Mouse (Mus musculus) limb, embryonic 12.5 days (tissue): ENCODE data around the gene Olfr10. TPM values are rescaled to one million over a fixed set of nuclear protein-coding genes. Genes with fewer than 3 reads are reported as not detected.
"Not testable (repeated sequence)": the region's sequence is repeated elsewhere in the genome, so short reads cannot be mapped to it uniquely, and the experiment has no call there.

Source experiments
- ATAC-seq: fragments of 200-750 bp; cut with Nextera tagmentation; 2 replicates; pipeline ENCODE4 v1.8.0; 2017; ENCODE audit warnings: low read depth, moderate TSS enrichment; ENCODE audit not compliant: insufficient number of reproducible peaks, insufficient read depth, low FRiP score, low TSS enrichment
- H3K27ac ChIP-seq: fragments of 300-500 bp; sonication (generic); 2 replicates; pipeline ENCODE4 v1.5.1; 2016; ENCODE audit warnings: mild to moderate bottlenecking, moderate library complexity
- H3K27me3 ChIP-seq: fragments of 300-500 bp; sonication (generic); 2 replicates; pipeline ENCODE4 v1.6.1; 2016; ENCODE audit warnings: mild to moderate bottlenecking, moderate library complexity
- H3K36me3 ChIP-seq: fragments of 300-500 bp; sonication (generic); 2 replicates; pipeline ENCODE4 v1.6.1; 2016; ENCODE audit warnings: mild to moderate bottlenecking, moderate library complexity
- H3K4me1 ChIP-seq: fragments of 300-500 bp; sonication (generic); replicated peaks from 2 replicates; pipeline ENCODE4 v1.6.1; 2016
- H3K4me2 ChIP-seq: fragments of 300-500 bp; sonication (generic); 2 replicates; pipeline ENCODE4 v1.6.1; 2016; ENCODE audit warnings: mild to moderate bottlenecking, moderate library complexity
- H3K4me3 ChIP-seq: fragments of 300-500 bp; sonication (generic); replicated peaks from 2 replicates; pipeline ENCODE4 v1.5.1; 2016; ENCODE audit warnings: mild to moderate bottlenecking
- H3K9ac ChIP-seq: fragments of 300-500 bp; sonication (generic); replicated peaks from 2 replicates; pipeline ENCODE4 v1.6.1; 2016; ENCODE audit warnings: mild to moderate bottlenecking, moderate library complexity
- H3K9me3 ChIP-seq: fragments of 300-500 bp; sonication (generic); 2 replicates; pipeline ENCODE4 v1.6.1; 2016; ENCODE audit warnings: mild to moderate bottlenecking, moderate library complexity
- WGBS: fragments of 180-500 bp; shearing (Covaris S2); methylation state at CpG from one replicate; pipeline ENCODE4 v1.1.7; 2016; 5-methylcytosine and 5-hydroxymethylcytosine counted together
- polyA plus RNA-seq: library from polyadenylated mRNA; unstranded; fragments of >200 nt; fragmentation: Nextera tagmentation; extraction: Ambion mirVana; gene quantifications from 2 replicates; pipeline ENCODE4 v1.2.1, GENCODE M21; 2016

Olfr10 gene
- polyA plus RNA-seq, 1 experiment from 2014 or later, result not detected

DNA sequence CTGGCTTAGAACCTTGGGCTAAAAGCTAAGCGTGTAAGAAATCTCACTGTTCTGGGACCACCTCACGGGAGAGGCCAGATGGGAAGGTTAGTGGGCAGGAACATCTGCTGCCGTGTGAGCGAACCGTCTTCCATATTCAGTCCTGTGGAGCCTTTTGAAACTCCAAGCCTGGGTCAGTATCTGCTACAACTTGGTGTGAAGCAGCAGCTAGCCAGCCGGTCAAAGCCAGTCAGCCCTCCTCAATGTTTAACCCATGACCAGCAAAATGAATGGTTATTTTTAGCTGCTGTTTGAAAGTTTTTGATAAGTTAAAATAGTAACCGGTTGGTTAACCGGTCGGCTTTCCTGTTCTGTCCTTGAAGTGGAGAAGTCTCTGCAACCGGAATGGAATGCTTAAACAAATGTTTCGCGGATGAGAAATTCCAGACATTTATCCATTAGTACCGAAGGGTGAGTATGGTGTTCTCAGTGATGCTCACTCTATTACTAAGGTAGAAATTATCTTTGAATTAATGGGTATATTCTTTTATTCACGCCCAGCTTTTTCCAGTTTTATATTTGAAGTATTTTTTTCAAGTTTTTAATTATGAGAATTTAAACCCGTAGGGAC lies 36.5 kb upstream of the Olfr10 start:
- Histone ChIP-seq H3K9me3 (no peaks in the 10 kb centered on the region), H3K36me3 (peaks cover 15% of the 10 kb centered on the region), H3K27me3 (no peaks in the 10 kb centered on the region), H3K4me1 (no peaks in the 10 kb centered on the region), H3K4me3 (no peak overlapping the region), H3K9ac (no peak overlapping the region), H3K27ac (no peak overlapping the region), H3K4me2 (no peak overlapping the region)
- no peak for ATAC-seq
- 88% methylated on average over 15 of the region's 15 CpGs for WGBS

DNA sequence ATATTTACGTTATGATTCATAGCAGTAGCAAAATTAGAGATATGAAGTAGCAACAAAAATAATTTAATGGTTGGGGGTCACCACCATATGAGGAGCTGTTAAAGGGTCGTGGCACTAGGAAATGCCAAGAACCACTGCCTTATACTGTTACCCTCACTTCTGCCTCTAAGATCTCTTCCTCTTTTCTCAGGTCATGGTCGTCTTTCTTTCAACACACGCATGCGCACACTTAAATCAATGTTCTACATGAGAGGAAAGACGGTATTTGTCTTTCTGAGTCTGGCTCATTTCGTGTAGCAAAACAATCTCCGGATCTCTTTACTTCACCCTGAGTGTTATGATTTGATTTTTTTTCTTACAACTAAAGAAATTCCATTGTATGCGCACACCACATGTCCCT lies 34.8 kb upstream of the Olfr10 start:
- H3K4me1 ChIP-seq, result no peaks in the 10 kb centered on the region
- no peak overlapping the region for H3K27ac ChIP-seq
- no peak overlapping the region for H3K4me3 ChIP-seq
- no peak overlapping the region for H3K4me2 ChIP-seq
- 0 out of 2 replicates have a peak, but pooled peaks cover 6% of the 10 kb centered on the region for H3K36me3 ChIP-seq
- H3K9ac ChIP-seq, result no peak overlapping the region
- H3K27me3 ChIP-seq, result no peaks in the 10 kb centered on the region
- ATAC-seq, result no peak
- 94% methylated on average over 9 of the region's 9 CpGs for WGBS
- H3K9me3 ChIP-seq, result no peaks in the 10 kb centered on the region

DNA sequence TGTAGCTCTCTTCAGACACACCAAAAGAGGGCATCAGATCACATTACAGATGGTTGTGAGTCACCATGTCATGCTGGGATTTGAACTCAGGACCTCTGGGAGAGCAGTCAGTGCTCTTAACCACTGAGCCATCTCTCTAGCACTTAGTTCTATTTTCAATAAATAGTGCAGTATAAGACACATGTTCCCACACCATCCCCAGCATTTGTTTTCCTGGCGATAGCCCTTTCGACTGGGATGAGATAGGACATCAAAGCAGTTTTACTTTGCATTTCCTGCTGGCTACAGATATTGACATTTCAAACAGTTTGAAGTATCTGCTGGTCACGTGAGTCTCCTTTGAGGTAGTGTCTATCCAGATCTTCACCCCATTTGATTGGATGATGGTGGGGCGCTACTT lies 34.2 kb upstream of the Olfr10 start:
- no peak overlapping the region for H3K9ac ChIP-seq
- H3K4me2 ChIP-seq, result no peak overlapping the region
- no peaks in the 10 kb centered on the region for H3K9me3 ChIP-seq
- 0 out of 2 replicates have a peak, but pooled peaks cover 6% of the 10 kb centered on the region for H3K36me3 ChIP-seq
- H3K4me1 ChIP-seq, result no peaks in the 10 kb centered on the region
- H3K27me3 ChIP-seq, result no peaks in the 10 kb centered on the region
- H3K27ac ChIP-seq, result no peak overlapping the region
- no peak for ATAC-seq
- 89% methylated on average over 4 of the region's 4 CpGs for WGBS
- no peak overlapping the region for H3K4me3 ChIP-seq

DNA sequence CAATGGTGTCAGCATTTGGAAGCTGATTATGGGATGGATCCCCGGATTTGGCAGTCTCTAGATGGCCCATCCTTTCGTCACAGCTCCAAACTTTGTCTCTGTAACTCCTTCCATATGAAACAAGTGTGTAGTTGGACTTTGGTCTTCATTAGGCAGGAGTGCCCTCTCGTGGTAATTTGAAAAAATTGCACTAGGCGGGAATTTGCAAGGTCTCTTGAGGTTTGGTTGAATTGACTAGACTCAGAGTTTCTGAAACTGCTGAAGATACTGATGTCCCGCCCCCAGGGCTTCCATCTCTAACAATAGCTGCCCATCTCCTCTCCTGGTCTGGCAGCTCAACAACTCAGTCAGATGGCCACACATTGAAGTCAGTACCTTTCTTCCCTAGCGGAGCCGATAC lies 33.2 kb upstream of the Olfr10 start:
- Histone ChIP-seq H3K4me3 (no peak overlapping the region), H3K9ac (no peak overlapping the region), H3K4me2 (no peak overlapping the region), H3K36me3 (no peaks in the 10 kb centered on the region), H3K27ac (no peak overlapping the region), H3K27me3 (no peaks in the 10 kb centered on the region), H3K9me3 (no peaks in the 10 kb centered on the region), H3K4me1 (no peaks in the 10 kb centered on the region)
- ATAC-seq, result no peak
- WGBS, result 32% methylated on average over 7 of the region's 7 CpGs

DNA sequence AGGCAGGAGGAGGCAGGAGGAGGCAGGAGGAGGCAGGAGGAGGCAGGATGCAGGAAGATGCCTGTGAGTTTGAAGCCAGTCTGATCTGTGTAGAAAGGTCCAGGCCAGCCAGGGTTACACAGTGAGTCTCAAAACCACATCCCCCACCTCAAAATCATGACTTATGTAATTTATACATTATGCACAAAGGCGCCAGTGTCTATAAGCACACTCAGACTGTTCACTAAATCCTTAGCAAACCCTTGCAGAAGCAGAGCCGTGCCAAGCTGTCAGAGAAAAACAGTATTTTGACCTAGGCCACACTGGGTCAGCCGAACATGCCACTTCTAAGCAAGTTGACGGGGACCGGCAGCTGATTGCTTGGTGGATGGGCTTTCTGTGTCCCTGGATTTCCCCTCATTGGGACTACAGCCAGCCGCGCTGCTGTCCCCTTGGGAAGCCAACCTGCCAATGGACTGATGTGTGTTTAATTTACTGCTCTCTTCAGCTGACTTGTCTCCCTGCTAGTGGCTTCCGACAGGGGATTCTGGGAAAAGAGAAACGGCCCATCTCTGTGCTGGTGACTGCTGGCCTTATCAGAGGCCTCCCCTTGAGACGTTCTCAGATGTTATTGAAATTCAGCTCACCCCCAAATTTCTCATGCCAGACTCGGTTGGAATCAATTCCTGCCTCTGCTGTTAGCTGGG lies 30.6 kb upstream of the Olfr10 start:
- Histone ChIP-seq H3K36me3 (no peaks in the 10 kb centered on the region), H3K27ac (no peak overlapping the region), H3K27me3 (no peaks in the 10 kb centered on the region), H3K9me3 (no peaks in the 10 kb centered on the region), H3K9ac (no peak overlapping the region), H3K4me1 (no peaks in the 10 kb centered on the region), H3K4me2 (no peak overlapping the region), H3K4me3 (no peak overlapping the region)
- ATAC-seq, result no peak
- WGBS, result 75% methylated on average over 11 of the region's 11 CpGs

DNA sequence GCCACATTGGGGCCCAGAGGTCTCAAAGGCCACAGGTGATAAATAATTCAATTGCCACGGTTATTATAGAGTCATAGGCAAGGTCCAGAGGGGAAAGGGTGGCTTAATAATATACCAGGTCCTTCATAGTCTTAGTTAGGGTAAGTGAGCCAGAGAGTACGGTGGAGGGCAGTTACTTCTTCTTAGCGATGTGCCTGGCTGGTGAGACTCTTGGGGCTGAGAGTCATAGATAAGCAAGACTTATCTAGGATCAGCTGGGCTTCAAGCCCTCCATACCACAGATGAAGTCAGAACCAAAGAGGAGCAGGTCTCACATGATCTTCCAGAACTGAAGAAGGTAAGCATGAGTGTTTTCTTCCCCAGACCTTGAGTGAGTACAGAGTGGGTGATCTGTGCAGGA lies 26.3 kb upstream of the Olfr10 start, which contains the start of gene Olfr1393:
Olfr1393 (plus strand) TSS at position 83 of the 400 bp plus-strand sequence.
- WGBS, result 86% methylated on average over 3 of the region's 3 CpGs
- H3K9me3 ChIP-seq, result no peaks in the 10 kb centered on the region
- H3K27ac ChIP-seq, result no peak within 1 kb of the TSS
- H3K27me3 ChIP-seq, result no peaks in the 10 kb centered on the region
- H3K4me1 ChIP-seq, result no peaks in the 10 kb centered on the region
- H3K4me2 ChIP-seq, result no peak within 1 kb of the TSS
- ATAC-seq, result no peak
- H3K36me3 ChIP-seq, result no peaks in the 10 kb centered on the region
- no peak within 1 kb of the TSS for H3K9ac ChIP-seq
- H3K4me3 ChIP-seq, result no peak within 1 kb of the TSS

DNA sequence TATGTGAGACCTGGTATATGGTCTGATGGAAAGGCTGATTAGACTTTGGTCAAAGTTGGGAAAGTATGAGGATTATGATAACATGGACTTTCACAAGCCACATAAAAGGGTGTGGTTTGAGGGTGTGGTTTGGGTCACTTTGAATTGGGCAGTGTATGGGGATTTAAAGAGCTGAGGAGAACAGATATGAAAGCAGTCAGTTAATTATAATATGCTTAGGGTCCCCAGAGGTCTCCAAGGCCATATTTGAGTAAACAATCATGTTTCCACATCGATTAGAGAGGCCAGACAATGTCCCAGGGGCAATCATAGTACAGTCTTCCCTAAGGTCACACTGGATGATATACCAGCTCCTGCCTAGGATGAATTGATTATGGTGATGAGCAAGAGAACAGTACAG lies 19.6 kb upstream of the Olfr10 start, which contains the start of gene Olfr1392:
Olfr1392 (plus strand) TSS at position 301 of the 400 bp plus-strand sequence.
- H3K9ac ChIP-seq, H3K27me3 ChIP-seq, H3K36me3 ChIP-seq, H3K4me2 ChIP-seq, H3K4me3 ChIP-seq, ATAC-seq, H3K4me1 ChIP-seq, H3K27ac ChIP-seq, H3K9me3 ChIP-seq: not testable (repeated sequence)
- WGBS, result 68% methylated on average over 1 of the region's 1 CpGs

DNA sequence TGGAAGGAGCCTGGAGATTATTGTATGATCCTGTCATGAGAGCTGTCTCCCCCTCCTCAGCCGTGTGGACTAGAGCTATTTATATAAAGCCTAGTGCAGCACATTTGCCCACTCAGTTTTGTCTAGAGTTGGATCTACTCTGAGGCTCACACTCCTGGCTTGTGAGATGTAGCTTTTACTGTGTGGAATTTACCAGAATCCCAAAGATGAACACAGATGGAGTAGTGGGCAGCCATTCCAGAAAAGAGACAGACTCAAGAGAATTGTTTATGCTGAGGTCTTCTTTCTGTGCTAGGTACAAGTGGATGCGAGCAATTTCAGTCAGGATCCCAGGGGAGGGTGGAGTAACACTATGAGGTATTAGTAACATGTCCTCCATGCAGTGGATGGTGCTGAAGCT lies 17.3 kb upstream of the Olfr10 start:
- H3K9ac ChIP-seq, result no peak overlapping the region
- 79% methylated on average over 2 of the region's 2 CpGs for WGBS
- no peaks in the 10 kb centered on the region; the same call in 1 of the 2 replicates for H3K9me3 ChIP-seq
- no peak for ATAC-seq
- H3K4me3 ChIP-seq, result no peak overlapping the region
- H3K27ac ChIP-seq, result no peak overlapping the region
- no peaks in the 10 kb centered on the region for H3K27me3 ChIP-seq
- H3K36me3 ChIP-seq, result no peaks in the 10 kb centered on the region
- H3K4me2 ChIP-seq, result no peak overlapping the region
- H3K4me1 ChIP-seq, result no peaks in the 10 kb centered on the region

DNA sequence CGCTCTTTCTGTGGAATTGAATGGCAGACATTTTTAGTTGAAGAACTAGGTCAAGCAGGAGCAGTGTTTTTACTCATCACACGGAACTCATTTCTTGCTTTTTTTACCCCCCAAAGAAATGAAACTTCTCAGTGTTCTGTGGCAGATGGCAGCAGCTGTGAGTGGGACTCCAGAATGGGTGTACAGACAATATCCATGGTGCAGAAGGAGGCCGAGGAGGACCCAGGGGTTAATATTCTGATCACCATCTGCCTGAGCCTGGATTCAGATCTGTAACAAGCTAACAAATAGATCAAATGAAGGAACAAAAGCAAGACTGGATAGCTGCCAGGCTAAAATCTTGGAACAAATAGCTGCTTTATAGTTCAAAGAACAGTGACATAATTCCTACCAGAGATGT lies 11.8 kb upstream of the Olfr10 start:
- H3K4me3 ChIP-seq, result no peak overlapping the region
- no peak for ATAC-seq
- no peaks in the 10 kb centered on the region for H3K4me1 ChIP-seq
- H3K36me3 ChIP-seq, result no peaks in the 10 kb centered on the region
- H3K27me3 ChIP-seq, result no peaks in the 10 kb centered on the region
- no peaks in the 10 kb centered on the region for H3K9me3 ChIP-seq
- 83% methylated on average over 3 of the region's 3 CpGs for WGBS
- H3K27ac ChIP-seq, result no peak overlapping the region
- no peak overlapping the region for H3K9ac ChIP-seq
- H3K4me2 ChIP-seq, result no peak overlapping the region

DNA sequence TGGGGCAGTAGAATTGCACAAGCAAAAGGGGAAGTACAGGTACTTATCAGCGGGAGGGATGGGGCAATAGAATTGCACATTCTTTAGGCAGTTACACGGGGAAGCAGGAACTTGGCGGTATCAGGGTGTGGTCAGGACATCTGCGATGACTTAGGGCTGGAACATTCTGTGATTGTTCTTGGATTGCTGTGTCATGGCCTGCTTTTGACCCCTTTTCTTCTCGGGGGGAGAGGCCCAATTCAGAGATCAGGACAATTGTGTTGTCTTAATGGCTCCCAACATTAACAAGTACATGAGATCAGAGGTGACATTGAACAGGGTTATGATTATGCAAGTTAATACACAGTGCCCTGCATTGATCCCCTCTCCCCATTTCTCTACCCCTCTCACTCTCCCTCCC lies 4.0 kb downstream of the Olfr10 start:
- not testable (repeated sequence) for H3K27me3 ChIP-seq, H3K4me1 ChIP-seq, H3K4me2 ChIP-seq, H3K36me3 ChIP-seq, H3K9me3 ChIP-seq, H3K9ac ChIP-seq, H3K27ac ChIP-seq, ATAC-seq, H3K4me3 ChIP-seq
- 78% methylated on average over 5 of the region's 5 CpGs for WGBS

DNA sequence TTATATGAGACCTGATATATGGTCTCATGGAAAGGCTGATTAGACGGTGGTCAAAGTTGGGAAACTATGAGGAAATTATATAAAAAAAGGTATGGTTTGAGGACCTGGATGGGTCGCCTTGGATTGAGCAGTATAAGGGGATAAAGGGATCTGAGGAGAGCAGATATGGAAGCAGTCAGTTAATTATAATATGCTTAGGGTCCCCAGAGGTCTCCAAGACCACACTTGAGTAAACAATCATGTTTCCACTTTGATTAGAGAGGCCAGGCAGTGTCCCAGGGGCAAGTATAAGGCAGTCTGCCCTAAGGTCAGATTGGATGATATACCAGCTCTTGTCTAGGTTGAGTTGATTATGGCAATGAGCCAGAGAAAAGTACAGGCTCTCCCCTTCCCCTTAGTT lies 17.9 kb downstream of the Olfr10 start, which contains the start of gene Olfr1391:
Olfr1391 (plus strand) TSS at position 301 of the 400 bp plus-strand sequence.
- H3K4me1 ChIP-seq, result no peaks in the 10 kb centered on the region
- H3K9ac ChIP-seq, result no peak within 1 kb of the TSS
- 74% methylated on average over 2 of the region's 2 CpGs for WGBS
- H3K4me3 ChIP-seq, result no peak within 1 kb of the TSS
- no peak within 1 kb of the TSS for H3K27ac ChIP-seq
- H3K9me3 ChIP-seq, result no peaks in the 10 kb centered on the region
- H3K27me3 ChIP-seq, result no peaks in the 10 kb centered on the region
- no peak within 1 kb of the TSS for H3K4me2 ChIP-seq
- ATAC-seq, result no peak
- no peaks in the 10 kb centered on the region for H3K36me3 ChIP-seq

DNA sequence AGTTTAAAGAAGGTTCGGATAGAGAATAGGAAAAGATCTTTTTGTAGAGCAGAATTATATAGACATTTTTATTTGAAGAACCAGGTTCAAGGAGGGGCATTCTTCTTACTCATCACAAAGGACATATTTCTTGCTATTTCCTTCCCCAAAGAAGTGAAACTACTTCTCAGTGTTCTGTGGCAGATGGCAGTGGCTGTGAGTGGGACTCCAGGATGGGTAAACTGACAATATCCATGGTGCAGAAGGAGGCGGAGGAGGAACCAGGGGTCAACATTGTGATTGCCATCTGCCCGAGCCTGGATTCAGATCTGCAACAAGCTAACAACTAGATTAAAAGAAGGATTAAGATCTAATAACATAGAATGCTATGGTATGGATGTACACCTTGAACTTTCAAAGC lies 22.2 kb downstream of the Olfr10 start:
- Histone ChIP-seq H3K9me3 (no peaks in the 10 kb centered on the region), H3K27ac (no peak overlapping the region), H3K9ac (no peak overlapping the region), H3K27me3 (no peaks in the 10 kb centered on the region), H3K36me3 (no peaks in the 10 kb centered on the region), H3K4me1 (no peaks in the 10 kb centered on the region), H3K4me2 (no peak overlapping the region), H3K4me3 (no peak overlapping the region)
- WGBS, result 85% methylated on average over 3 of the region's 3 CpGs
- no peak for ATAC-seq
